Mouse (Mus musculus): Measurements from ENCODE around the gene Ankrd55. TPM values are rescaled to one million over a fixed set of nuclear protein-coding genes. Genes with fewer than 3 reads are reported as not detected.

The Ankrd55 gene
- polyA plus RNA-seq, 1 experiment, result 0.10 TPM

- 49% methylated on average over 5 of the region's 5 CpGs for WGBS
- no peak for DNase-seq (ENCODE audit: low read depth, low spot score)
Observed at GRCm38 (mm10) chr13:112365303-112365702, 77.1 kb downstream of the Ankrd55 start.

DNA sequence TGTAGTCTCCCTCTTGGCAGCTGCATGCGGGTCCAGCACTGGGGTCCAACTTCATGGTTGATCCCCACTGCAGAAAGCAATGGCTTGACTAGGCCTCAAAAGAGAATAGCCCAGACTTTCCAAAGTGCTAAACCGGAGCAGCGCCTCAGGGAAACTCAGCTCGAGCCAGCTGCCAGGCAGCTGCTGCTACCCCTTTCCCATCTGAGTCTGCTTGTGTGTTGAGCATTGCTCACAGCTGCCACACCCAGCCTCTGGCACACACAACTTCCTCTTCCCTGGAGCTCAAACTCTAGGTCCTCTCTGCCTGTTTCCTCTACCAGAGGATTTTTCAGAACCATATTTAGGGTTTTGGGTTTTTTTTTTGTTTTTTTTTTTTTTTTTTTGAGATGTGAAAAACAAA, 77.5 kb downstream of the Ankrd55 start:
- no peak for DNase-seq (ENCODE audit: low read depth, low spot score)
- WGBS, result 16% methylated on average over 4 of the region's 4 CpGs

DNA sequence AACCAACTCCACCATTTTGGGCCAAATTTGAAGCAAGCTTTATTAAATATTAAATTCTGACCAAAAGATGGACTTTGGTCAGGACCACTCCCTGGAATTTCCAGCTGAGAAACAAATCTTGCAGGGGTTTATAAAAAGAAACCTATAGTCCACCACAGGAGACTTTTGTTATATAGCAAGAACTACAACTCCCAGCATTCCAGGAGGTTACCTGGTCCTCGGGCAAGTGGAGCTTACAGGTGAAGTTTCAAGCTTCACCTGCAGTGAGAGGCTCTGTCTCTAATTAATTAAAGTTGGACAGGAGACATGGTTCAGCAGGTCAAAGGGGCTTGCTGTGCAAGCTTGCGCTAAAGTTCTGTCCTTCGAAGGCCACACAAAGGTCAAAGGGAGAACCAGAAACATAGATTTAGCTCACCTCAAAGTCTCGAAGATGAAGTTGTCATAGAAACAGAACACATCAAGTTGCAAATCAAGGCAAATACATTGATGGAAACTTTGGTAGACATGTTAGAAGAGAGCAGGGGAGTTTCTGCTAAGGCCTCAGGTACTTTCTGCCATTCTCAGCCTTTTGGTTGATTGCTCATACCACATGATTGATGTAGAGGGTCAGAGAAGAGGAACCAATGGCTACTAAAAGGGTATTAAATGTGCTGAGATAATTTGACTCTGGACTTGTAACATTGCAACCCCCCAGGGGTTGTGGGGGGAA, 78.2 kb downstream of the Ankrd55 start:
- 87% methylated on average over 4 of the region's 4 CpGs for WGBS
- DNase-seq (ENCODE audit: low read depth, low spot score), result no peak

DNA sequence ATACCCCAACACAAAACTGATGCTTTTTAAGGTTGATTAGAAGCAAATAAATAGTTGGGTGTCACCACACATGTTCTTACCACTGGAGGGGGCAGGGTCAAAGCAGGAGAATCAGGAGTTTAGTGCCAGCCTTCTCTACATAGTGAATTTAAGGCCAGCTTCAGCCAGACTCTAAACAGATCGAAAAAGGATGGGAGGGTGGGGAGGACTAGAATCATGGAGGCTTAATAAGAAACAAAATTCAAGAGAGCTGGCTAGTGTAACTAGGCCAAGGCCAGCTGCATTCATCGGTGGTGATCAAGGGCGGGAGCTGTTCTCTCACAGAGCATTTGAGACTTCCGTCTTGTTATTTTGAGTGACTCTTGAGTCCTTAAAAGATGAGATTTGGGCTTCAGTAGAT, 83.5 kb downstream of the Ankrd55 start:
- no peak for DNase-seq (ENCODE audit: low read depth, low spot score)
- 86% methylated on average over 4 of the region's 4 CpGs for WGBS

GRCm38 (mm10) chr13:112375766-112376165, 87.5 kb downstream of the Ankrd55 start:
- 22% methylated on average over 8 of the region's 8 CpGs for WGBS
- no peak for DNase-seq (ENCODE audit: low read depth, low spot score)

DNA sequence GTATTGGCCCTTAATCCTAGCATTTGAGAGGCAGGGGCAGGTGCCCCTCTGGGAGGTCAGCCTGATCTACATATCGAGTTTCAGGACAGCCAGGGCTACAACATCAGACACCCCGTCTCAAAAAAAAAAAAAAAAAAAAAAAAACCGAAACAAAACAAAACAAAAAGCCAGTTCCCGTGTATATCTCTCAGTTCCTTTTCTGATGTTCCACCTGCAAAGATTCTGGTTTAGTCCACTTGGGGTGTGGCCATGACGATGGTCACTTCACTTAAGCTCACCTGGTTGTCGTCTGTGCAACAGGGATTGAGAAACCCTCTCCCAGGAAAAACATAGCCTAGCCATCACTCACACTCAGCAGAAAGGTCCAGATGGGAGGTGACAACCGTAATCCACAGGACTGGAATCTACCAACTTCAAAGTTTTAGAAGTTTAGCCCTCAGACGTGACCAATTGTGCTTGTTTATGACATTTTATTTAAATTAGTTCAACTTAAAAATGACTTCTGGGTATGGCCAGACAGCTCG, 90.6 kb downstream of the Ankrd55 start:
- 71% methylated on average over 9 of the region's 9 CpGs for WGBS
- no peak for DNase-seq (ENCODE audit: low read depth, low spot score)

- DNase-seq (ENCODE audit: low read depth, low spot score), result no peak
- WGBS, result 55% methylated on average over 2 of the region's 2 CpGs
Observed at GRCm38 (mm10) chr13:112381476-112381875, 93.2 kb downstream of the Ankrd55 start.

- 45% methylated on average over 4 of the region's 4 CpGs for WGBS
- no peak for DNase-seq (ENCODE audit: low read depth, low spot score)
Observed at GRCm38 (mm10) chr13:112382457-112382856, 94.2 kb downstream of the Ankrd55 start.

- 64% methylated on average over 3 of the region's 3 CpGs for WGBS
- no peak for DNase-seq (ENCODE audit: low read depth, low spot score)
Observed at GRCm38 (mm10) chr13:112382956-112383355, 94.7 kb downstream of the Ankrd55 start.

GRCm38 (mm10) chr13:112383941-112384659, 95.8 kb downstream of the Ankrd55 start:
- DNase-seq (ENCODE audit: low read depth, low spot score), result no peak

DNA sequence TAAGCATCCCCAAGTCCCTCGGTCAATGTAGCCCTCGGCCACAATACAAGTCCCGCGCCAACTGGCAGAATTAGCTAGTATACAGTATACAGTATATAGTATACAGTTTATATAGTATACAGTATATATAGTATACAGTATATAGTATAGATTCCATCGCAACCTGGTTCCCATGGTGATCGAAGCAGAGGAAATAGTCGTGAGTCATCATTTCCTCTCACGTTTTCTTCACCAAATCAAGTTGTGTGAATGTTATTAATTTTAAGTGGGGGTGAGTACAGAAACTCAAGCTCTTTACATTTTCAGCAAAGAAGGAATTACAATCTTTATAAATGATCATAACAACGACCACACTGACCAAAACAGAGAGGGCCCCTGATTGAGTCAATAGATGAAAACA, 96.8 kb downstream of the Ankrd55 start:
- WGBS, result 86% methylated on average over 9 of the region's 9 CpGs
- no peak for DNase-seq (ENCODE audit: low read depth, low spot score)

More at GRCm38 (mm10) chr13:112383941-112384659, 95.8 kb downstream of the Ankrd55 start:
- 72% methylated on average over 11 of the region's 11 CpGs for WGBS

DNA sequence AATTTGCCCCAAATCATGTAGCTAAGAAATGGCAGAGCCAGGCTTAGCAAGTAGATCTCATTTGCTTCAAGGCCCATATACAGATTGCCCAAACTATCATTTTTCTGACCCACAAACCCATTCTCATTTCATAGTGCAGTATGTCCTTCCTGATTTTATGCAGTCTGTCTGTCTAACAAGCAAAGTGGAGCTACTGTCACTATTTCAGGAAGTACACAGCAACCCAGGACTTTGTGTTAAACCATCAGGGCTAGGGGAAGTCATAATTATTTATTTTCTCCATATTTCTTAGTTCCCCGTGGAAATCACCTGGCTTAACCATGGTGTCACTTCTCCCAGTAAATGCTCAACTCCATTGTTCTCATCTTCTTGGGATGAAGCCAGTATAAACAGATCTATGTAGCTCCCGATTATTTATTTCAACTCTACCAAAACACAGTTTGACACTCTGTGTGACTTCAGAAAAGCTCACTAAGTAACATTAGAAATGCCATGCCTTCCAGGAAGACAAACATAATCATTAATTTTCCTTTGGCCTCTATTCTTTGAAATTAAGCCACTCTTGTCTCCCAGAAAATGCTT, 98.3 kb downstream of the Ankrd55 start:
- 28% methylated on average over 2 of the region's 2 CpGs for WGBS
- DNase-seq (ENCODE audit: low read depth, low spot score), result no peak

DNA sequence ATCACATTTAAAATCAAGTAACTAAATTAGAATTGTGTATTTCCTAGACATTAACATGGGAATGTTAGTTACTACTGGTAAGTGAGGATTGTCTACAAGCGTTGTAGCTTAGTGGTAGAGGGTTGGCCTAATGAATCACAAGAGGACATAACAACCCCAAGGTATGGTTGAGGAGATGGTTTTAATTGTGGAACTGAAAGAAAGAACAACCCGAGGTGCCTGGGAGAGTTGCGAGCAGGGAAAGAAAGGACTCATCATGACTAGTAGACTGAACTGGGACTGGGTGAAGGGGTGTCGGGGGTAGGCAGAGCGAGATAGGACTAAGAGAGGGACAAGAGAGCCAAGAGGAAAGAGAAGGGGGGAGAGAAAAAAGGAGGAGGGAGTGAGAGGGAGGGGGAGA, 99.0 kb downstream of the Ankrd55 start:
- no peak for DNase-seq (ENCODE audit: low read depth, low spot score)
- 80% methylated on average over 5 of the region's 5 CpGs for WGBS

- 77% methylated on average over 3 of the region's 3 CpGs for WGBS
- DNase-seq (ENCODE audit: low read depth, low spot score), result no peak
Observed at GRCm38 (mm10) chr13:112388176-112388575, 99.9 kb downstream of the Ankrd55 start.

DNA sequence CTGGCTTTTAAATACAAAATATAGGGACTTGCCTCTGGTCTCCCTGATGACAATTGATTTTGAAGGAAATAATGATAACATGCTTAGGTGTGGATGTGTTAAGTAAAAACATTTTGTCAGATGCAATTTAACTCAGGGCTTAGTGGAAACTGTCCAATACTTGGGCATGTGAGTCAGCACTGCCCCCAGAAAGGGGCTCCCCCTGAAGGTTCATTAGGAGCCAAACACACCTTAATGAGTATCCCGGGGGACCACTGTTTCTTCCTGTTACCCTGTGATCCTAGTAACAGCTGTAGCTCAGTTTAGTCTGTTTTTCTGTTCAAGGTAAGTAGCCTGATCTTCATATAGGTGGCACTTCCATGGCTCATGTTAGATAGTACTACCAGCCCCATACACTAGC, 102.0 kb downstream of the Ankrd55 start:
- DNase-seq (ENCODE audit: low read depth, low spot score), result no peak
- WGBS, result 84% methylated on average over 1 of the region's 1 CpGs

DNA sequence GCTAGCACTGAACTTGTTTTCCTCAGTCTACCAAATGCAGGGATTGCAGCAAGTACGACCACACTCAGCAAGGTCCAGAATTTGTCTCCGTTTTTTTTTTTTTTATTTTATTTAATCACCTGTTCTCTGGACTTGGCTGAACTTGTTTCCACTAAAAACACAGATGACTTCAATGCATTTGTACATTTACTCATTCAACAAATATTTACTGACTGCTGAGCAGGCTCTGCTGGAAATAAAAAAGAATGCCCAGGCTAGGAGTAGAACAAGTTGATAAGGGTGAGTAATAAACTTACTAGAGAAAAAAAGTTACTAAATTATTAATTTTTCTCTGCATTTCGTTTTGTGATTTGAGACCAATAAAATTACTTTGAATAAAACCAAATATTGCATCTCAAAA, 103.1 kb downstream of the Ankrd55 start:
- WGBS, result 17% methylated on average over 3 of the region's 3 CpGs

DNA sequence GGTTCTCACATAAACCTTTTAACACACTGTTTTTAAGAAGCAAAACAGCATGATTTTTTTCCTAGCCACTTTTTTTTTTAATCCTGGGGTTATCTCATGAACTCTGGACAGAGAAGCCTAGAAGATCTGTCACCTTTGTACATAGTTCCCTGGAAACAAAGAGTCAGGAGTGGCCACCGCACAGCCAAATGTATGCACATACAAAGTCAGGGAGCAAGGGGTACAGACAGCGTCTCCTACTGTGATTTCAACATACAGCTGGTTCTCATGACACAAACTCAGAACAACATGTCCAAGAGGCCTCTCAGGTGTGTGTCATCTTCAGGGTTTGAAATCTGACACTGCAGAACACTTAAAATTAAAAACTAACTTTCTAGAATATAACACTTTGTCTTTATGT, 105.1 kb downstream of the Ankrd55 start:
- DNase-seq (ENCODE audit: low read depth, low spot score), result no peak
- WGBS, result 80% methylated on average over 2 of the region's 2 CpGs

More for the DNA sequence above, 103.1 kb downstream of the Ankrd55 start:
- no peak for DNase-seq (ENCODE audit: low read depth, low spot score)

DNA sequence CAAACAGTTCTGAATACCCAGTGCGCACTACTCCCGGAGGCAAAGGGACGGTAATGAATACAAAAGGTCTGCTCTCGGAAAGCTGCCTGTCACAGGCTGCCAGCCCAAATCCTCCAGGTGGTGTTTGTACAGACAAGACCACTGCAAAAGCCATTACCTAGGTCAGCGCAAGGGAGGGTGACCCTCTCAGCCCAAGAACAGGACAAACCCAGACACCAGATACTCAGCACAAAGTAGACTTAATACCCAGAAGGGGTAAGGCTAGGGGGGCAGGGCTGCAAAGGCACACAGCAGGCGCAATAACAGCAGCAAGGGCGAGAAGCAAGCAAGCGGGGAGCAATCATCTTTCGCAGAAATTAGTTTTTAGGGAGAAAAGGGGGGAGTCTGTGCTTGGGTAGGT, 106.0 kb downstream of the Ankrd55 start:
- WGBS, result 86% methylated on average over 9 of the region's 9 CpGs
- DNase-seq (ENCODE audit: low read depth, low spot score), result no peak

- no peak for DNase-seq (ENCODE audit: low read depth, low spot score)
- 70% methylated on average over 3 of the region's 3 CpGs for WGBS
Observed at GRCm38 (mm10) chr13:112404723-112405122, 116.5 kb downstream of the Ankrd55 start.

DNA sequence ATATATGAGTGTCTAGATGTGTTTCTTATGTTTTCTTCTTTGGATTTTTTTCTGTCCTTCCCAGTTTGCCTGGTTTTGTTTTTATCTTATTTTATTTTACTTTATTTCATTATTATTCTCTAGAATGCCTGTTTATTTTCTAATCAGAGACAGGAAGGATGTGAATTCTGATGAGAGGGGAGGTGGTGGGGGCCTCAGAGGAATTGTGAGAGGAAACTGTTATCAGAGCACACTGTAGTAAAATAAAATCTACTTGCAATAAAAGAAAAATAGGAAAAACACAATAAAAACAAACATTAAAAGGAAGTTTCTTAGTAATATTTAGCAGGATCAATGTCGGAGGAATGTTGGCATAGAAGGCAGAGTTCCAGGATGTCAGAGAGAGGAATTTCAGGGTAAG, 116.9 kb downstream of the Ankrd55 start:
- DNase-seq (ENCODE audit: low read depth, low spot score), result no peak
- WGBS, result 27% methylated on average over 1 of the region's 1 CpGs

DNA sequence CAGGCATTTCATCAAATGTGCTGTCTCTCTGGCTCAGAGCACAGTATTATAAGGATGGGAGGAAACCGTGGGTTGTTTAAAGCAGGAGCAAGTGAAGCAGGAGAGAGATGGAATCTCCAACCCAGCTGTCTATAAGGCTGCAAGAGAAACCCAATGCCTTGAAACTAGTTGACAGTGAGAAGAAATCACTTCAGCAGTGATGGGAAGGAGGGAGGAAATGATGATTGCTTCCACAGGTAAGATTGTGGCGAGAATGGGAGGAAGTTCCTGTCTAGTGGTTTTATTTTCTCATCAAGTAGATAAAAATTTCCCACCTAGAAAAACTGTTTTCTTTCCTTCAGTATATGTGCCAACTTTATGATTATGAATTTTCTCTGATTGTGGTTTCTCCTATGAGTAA, 118.4 kb downstream of the Ankrd55 start:
- no peak for DNase-seq (ENCODE audit: low read depth, low spot score)
- 70% methylated on average over 2 of the region's 2 CpGs for WGBS
